Mouse (Mus musculus) bone marrow, adult 2 months (tissue): ENCODE results near the gene Ctsa. TPM values are rescaled to one million over a fixed set of nuclear protein-coding genes. Genes with fewer than 3 reads are reported as not detected.
"Not testable (repeated sequence)": the region's sequence is repeated elsewhere in the genome, so short reads cannot be mapped to it uniquely, and the experiment has no call there.

ENCODE experiments used
- H3K27ac ChIP-seq: fragments of 200-500 bp; 2 replicates; pipeline ENCODE4 v1.5.1; 2012; ENCODE audit warnings: low read depth, mild to moderate bottlenecking, control low read depth, inconsistent platforms, low read length; ENCODE audit not compliant: control insufficient read depth, poor library complexity, insufficient read depth
- H3K4me1 ChIP-seq: fragments of 200-500 bp; 2 replicates; pipeline ENCODE4 v1.6.1; 2011; ENCODE audit warnings: low read length; ENCODE audit not compliant: control insufficient read depth, insufficient read depth
- H3K4me3 ChIP-seq: fragments of 200-500 bp; replicated peaks from 2 replicates; pipeline ENCODE3; 2011; ENCODE audit warnings: mild to moderate bottlenecking, low read depth, low read length, control low read depth; ENCODE audit not compliant: control insufficient read depth
- CTCF ChIP-seq: fragments of 200-500 bp; IDR thresholded peaks from 2 replicates; pipeline ENCODE4 v1.5.1; 2011; ENCODE audit warnings: low read length, control low read depth; ENCODE audit not compliant: control insufficient read depth, insufficient read depth
- POLR2A ChIP-seq: fragments of 200-500 bp; IDR thresholded peaks from 2 replicates; pipeline ENCODE4 v1.6.1; 2011; ENCODE audit warnings: low read depth, mild to moderate bottlenecking, control low read depth, low read length, borderline replicate concordance; ENCODE audit not compliant: control insufficient read depth
- WGBS: fragments of 180-500 bp; shearing (Covaris S2); methylation state at CpG from one replicate; pipeline ENCODE4 v1.1.7; 2018; 5-methylcytosine and 5-hydroxymethylcytosine counted together
- polyA plus RNA-seq: library from polyadenylated mRNA; stranded (reverse); fragments of >200 nt; gene quantifications from 2 replicates; pipeline ENCODE4 v1.2.4, GENCODE M21; 2011; ENCODE audit warnings: low replicate concordance; ENCODE audit not compliant: missing spikeins, insufficient read depth, insufficient read length

Gene Ctsa
- polyA plus RNA-seq, 1 experiment = 109 TPM

DNA sequence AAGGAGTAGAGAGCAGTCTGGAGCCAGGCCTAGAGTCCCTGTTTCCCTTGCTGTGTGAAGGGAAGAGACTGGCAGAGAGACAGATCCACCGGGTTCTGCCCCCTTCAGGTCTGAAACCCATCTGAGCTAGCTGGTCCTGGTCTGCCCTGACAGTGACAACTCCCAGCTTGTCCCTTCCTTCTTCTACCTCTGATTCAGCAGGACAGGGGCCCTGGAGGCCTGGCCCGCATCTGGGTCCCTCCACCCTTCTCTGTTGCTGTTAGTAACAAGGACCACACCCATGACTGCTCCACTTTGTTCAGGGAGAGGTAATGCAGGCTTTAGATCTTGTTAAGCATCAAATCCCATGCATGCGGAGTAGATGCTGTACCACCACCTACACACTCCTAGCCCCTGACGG, 44.3 kb upstream of the Ctsa start:
- H3K27ac ChIP-seq = no peak overlapping the region
- 81% methylated on average over 4 of the region's 4 CpGs for WGBS

DNA sequence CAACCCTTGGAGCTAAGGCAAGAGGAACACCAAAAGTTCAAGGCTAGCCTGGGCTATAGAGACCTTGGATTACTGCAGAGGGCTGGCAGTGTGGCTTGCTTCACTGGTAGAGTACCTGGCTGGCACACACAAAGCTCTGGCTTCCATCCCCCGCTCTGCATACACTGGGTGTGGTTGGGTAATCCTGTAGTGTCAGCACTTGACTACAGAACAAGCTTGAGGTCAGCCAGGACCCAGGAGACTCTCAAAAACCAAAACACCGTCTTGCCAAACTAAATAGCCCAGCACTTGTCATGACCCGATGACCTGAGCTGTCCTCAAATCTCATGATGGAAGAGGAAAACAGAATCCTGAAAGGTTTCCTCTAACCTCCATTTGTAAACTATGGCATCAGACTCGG, 42.2 kb upstream of the Ctsa start:
- WGBS = 84% methylated on average over 4 of the region's 4 CpGs
- Histone ChIP-seq H3K27ac (no peak overlapping the region), H3K4me1 (peaks cover 3% of the 10 kb centered on the region), H3K4me3 (no peak overlapping the region)
- TF ChIP-seq POLR2A = no peak
- TF ChIP-seq CTCF = no peak

More for the DNA sequence above, 44.3 kb upstream of the Ctsa start:
- Histone ChIP-seq H3K4me1 (peaks cover 4% of the 10 kb centered on the region), H3K4me3 (no peak overlapping the region)
- no peak for TF ChIP-seq POLR2A
- TF ChIP-seq CTCF = no peak

DNA sequence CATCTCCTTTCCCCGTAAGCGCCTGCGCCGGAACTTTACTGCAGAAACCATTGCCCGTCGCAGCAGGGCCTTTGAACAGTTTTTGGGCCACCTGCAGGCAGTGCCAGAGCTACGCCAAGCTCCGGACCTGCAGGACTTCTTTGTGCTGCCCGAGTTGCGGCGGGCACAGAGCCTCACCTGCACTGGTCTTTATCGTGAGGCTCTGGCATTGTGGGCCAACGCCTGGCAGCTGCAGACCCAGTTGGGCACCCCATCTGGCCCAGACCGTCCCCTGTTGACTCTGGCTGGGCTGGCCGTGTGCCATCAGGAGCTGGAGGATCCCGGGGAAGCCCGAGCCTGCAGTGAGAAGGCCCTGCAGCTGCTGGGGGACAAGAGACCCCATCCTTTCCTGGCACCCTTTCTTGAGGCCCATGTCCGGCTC, 40.8 kb upstream of the Ctsa start:
- H3K4me3 ChIP-seq = no peak overlapping the region
- H3K27ac ChIP-seq = no peak overlapping the region
- TF ChIP-seq POLR2A (no peak), CTCF (no peak)
- WGBS = 94% methylated on average over 18 of the region's 18 CpGs
- H3K4me1 ChIP-seq = peaks cover 1% of the 10 kb centered on the region; the same call in 1 of the 2 replicates

GRCm38 (mm10) chr2:164792400-164793190, 40.1 kb upstream of the Ctsa start:
- Histone ChIP-seq H3K4me3 (no peak overlapping the region), H3K27ac (no peak overlapping the region), H3K4me1 (peaks cover 1% of the 10 kb centered on the region; the same call in 1 of the 2 replicates)
- TF ChIP-seq CTCF (no peak), POLR2A (no peak)
- WGBS = 93% methylated on average over 12 of the region's 12 CpGs

GRCm38 (mm10) chr2:164793236-164793635, 39.4 kb upstream of the Ctsa start:
- Histone ChIP-seq H3K4me3 (no peak overlapping the region), H3K27ac (no peak overlapping the region), H3K4me1 (peaks cover 1% of the 10 kb centered on the region; the same call in 1 of the 2 replicates)
- WGBS = 94% methylated on average over 3 of the region's 3 CpGs
- TF ChIP-seq CTCF (peak; percentile 74), POLR2A (no peak)

DNA sequence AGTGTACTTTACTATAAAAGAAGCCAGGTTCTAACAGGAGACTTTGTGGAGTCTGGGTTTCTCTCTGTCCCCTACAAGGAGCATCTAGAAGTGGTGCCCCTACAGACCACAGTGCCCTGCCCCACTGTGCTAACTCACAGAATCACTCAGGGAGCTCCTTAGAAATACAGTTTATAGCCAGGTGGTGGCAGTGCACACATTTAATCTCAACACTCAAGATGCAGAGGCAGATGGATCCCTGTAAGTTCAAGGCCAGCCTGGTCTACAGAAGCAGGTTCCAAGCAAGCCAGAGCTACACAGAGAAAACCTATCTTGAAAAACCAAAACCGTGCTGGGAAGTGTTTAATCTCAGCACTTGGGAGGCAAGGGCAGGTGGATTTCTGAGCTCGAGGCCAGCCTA, 38.9 kb upstream of the Ctsa start:
- TF ChIP-seq POLR2A = no peak
- no peak for TF ChIP-seq CTCF
- Histone ChIP-seq H3K4me3 (no peak overlapping the region), H3K27ac (no peak overlapping the region), H3K4me1 (no peaks in the 10 kb centered on the region)
- 80% methylated on average over 2 of the region's 2 CpGs for WGBS

- no peak overlapping the region for H3K4me3 ChIP-seq
Measured at GRCm38 (mm10) chr2:164794293-164794692, 38.4 kb upstream of the Ctsa start.

DNA sequence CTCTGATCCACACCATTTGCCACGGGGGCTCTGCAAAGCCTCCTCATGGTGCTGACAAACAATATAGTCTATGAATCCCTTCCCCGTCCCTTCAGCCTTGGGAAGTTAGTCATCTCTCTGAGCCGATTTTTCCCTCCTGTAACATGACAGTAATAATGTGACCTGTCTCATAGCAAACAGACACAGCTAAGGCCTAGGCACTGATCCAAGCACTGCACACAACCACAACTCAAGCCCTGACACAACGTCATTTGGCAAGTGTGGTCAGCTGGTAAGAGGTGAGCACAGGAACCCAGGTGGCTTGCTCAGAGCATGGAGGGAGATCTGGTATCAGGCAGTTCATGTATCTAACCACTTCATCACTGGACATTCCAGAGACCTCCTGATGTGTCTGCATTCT, 36.8 kb upstream of the Ctsa start:
- H3K4me3 ChIP-seq = no peak overlapping the region
- no peaks in the 10 kb centered on the region for H3K4me1 ChIP-seq
- WGBS = 83% methylated on average over 4 of the region's 4 CpGs
- no peak overlapping the region for H3K27ac ChIP-seq
- TF ChIP-seq POLR2A (no peak), CTCF (no peak)

More at GRCm38 (mm10) chr2:164794293-164794692, 38.4 kb upstream of the Ctsa start:
- WGBS = 27% methylated on average over 5 of the region's 5 CpGs
- H3K27ac ChIP-seq = no peak overlapping the region
- TF ChIP-seq CTCF (peak; percentile 90), POLR2A (no peak)
- no peaks in the 10 kb centered on the region for H3K4me1 ChIP-seq

DNA sequence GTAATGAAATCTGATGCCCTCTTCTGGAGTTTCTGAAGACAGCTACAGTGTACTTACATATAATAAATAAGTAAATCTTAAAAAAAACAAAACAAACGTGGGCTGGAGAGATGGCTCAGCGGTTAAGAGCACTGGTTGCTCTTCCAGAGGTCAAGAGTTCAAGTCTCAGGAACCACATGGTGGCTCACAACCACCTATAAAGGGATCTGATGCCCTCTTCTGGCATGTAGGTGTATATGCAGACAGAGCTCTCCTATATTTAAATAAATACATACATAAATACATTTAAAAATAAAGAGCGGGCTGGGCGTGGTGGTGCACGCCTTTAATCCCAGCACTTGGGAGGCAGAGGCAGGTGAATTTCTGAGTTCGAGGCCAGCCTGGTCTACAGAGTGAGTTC, 34.1 kb upstream of the Ctsa start:
- not testable (repeated sequence) for H3K4me3 ChIP-seq, H3K4me1 ChIP-seq, H3K27ac ChIP-seq
- WGBS = 83% methylated on average over 6 of the region's 6 CpGs
